17 mouse cellular contexts compared by ENCODE assay signal in the genomic region with DNA sequence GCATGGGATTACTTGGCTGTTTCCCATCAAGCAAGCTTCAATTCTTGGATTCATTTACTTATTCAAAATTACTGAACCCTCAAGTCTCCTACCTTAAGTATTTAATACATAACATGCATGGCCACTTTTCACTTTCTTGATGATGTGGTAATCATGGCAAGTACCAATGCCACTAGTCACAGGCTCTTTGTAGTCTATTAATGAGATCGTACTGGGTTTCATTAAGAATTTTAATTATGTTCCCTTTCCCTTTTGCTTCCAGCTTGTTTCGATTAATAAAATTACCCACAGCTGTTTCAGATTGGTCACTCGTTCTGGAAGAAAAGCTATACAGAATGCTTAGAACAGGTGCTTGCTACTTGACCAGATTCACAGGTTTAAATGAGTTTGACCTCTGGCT.
"Had no signal": no experiment of that assay in that cellular context is flagged by ENCODE, and none has a peak within 500 bp of the region (broad histone marks: within the 10 kb centered on the region; RNA-seq: fewer than 3 reads in every experiment).

No protein-coding gene starts in this region.

- ATAC-seq: liver, embryonic 12.5 days had no signal

- DNase-seq: kidney, adult 9 months; kidney, postnatal 10 days; kidney, postnatal 4 days; lung, embryonic 14.5 days; lung, postnatal 10 days; lung, postnatal 4 days; midbrain, embryonic 14.5 days; right cerebral cortex, adult 18-20 months; right cerebral cortex, postnatal 25 days; thymus, adult 2 months; thymus, postnatal 25 days had no signal

- H3K4me2 ChIP-seq: limb, embryonic 15.5 days; liver, embryonic 12.5 days; lung, embryonic 14.5 days; neural tube, embryonic 15.5 days had no signal

- H3K9me3 ChIP-seq: limb, embryonic 15.5 days; liver, embryonic 12.5 days; midbrain, embryonic 10.5 days; neural tube, embryonic 15.5 days had no signal

- H3K4me1 ChIP-seq: limb, embryonic 15.5 days; liver, embryonic 12.5 days; midbrain, embryonic 10.5 days; neural tube, embryonic 15.5 days had no signal

- H3K9ac ChIP-seq: limb, embryonic 15.5 days; liver, embryonic 12.5 days; lung, embryonic 14.5 days; neural tube, embryonic 15.5 days had no signal

- H3K27ac ChIP-seq: layer of hippocampus, adult 2 months; limb, embryonic 15.5 days; liver, embryonic 12.5 days; midbrain, embryonic 10.5 days; neural tube, embryonic 15.5 days had no signal

- H3K27me3 ChIP-seq: limb, embryonic 15.5 days; liver, embryonic 12.5 days; neural tube, embryonic 15.5 days had no signal

- H3K4me3 ChIP-seq: layer of hippocampus, adult 2 months; limb, embryonic 15.5 days; liver, embryonic 12.5 days; midbrain, embryonic 10.5 days; myocyte; neural tube, embryonic 15.5 days had no signal

- H3K36me3 ChIP-seq: limb, embryonic 15.5 days; liver, embryonic 12.5 days; midbrain, embryonic 10.5 days; neural tube, embryonic 15.5 days had no signal
